Mouse (Mus musculus) granulocyte monocyte progenitor cell, adult 5-6 weeks (primary cell): Measurements from ENCODE around the gene Tns1. TPM values are rescaled to one million over a fixed set of nuclear protein-coding genes. Genes with fewer than 3 reads are reported as not detected.
A peak's percentile ranks its signal among the peaks of the same experiment; 100 is the strongest.

ENCODE experiments used
- ATAC-seq: replicated peaks from 2 replicates; pipeline ENCODE4 v1.8.0; 2016; ENCODE audit warnings: mild to moderate bottlenecking, moderate TSS enrichment, inconsistent platforms; ENCODE audit not compliant: poor library complexity, severe bottlenecking
- total RNA-seq, 2 experiments: library from RNA; stranded (forward) in 1 of 2; stranded (reverse) in 1 of 2; fragments of 200-712, 200-1000 nt in 1 of 2; fragments of >200 nt in 1 of 2; fragmentation: Nextera tagmentation in 1 of 2; gene quantifications; 2 replicates each; pipeline ENCODE4 v1.2.3; 2014 to 2017

Tns1 gene
- total RNA-seq, 2 experiments from 2014 or later: 3.0 to 29.0 TPM

- peak; percentile 87 for ATAC-seq
These were observed 29.6 kb downstream of the Tns1 start for GRCm38 (mm10) chr1:74094497-74095270.

GRCm38 (mm10) chr1:74093447-74093846 lies 30.8 kb downstream of the Tns1 start:
- ATAC-seq: no peak

DNA sequence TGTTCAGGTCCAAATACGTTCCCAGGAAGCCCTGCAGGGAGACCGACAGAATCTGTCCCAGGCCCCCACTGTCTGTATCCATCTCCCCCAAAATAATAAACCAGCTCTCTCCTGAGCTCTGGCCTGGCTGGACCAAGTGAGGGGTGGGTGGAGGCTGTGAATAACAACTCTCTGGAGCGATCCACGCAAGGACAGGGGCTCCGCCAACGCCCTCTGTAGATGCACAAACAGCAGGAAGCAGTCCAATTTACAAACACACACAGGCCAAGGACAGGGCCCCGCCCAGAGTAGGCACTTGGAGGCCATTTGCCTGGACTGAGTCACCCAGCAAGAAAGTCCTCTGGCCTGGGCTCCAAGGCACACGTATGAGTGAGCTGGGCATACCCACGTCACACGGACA lies 32.0 kb downstream of the Tns1 start:
- ATAC-seq: no peak

DNA sequence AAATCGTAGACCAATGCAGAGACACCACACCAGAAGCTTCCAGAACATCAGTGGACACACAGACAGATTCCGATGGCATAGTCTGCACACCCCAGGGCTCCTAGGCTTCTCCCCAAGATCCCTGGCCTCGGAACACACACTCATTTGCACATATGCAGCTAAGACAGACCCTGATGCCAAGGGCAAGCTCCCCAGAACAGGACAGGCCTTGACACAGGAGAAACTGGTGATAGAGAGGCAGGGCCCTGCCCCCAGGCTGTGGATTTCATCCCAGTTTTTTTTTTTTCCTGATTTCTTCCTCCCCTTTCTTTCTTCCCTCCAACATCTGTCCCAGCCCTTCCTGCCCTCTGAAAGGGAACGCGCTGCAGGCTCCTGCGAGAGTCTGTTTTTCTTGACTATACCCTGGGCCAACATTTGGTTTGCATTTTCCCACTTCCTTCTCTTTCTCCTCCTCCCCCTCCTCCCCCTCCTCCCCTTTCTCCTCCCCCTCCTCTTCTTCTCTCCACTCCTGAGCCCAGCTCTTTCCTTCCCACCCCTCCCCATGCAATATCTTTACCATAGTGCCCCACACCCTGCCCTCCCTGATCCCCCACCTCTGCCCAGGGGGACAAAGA lies 32.5 kb downstream of the Tns1 start:
- no peak for ATAC-seq

GRCm38 (mm10) chr1:74091138-74091537 lies 33.1 kb downstream of the Tns1 start:
- ATAC-seq: no peak

DNA sequence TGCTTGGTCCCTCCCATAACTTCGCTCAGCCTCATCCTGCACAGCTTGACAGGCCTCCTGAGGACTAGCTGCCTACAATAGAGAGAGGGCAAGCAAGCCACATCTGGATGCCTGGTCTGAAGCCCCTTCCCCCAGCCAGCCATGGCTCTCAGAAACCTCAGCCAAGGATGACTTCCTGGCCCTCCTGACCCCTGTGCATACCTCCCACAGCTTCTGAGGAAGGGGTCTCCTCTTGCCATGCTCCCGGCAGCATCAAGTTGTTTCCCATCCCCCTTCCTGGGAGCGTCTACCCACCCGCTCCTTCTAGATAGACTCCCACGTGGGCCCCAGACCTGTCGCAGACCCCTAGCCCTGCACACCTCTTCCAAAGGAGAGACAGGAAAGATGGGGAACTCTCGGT lies 33.9 kb downstream of the Tns1 start:
- ATAC-seq: no peak

GRCm38 (mm10) chr1:74088569-74088968 lies 35.7 kb downstream of the Tns1 start:
- no peak for ATAC-seq

DNA sequence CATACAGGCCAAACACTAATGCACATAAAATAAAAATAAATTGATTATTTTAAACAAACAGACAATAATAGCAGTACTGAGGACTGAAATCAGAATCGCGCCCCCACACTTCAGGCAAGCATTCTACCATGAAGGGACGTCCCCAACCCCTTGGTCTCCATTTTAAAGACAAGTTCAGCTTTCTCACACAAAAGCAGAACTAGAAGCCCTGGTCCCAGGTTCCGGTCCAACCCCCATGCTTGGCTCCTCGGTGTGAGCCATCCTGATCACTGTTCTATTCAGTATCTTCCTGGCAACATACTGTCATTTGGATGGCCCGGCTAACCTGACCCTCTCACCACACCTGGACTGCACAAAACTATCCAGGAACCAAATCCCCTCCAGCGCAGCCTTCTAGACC lies 38.7 kb downstream of the Tns1 start:
- no peak for ATAC-seq

DNA sequence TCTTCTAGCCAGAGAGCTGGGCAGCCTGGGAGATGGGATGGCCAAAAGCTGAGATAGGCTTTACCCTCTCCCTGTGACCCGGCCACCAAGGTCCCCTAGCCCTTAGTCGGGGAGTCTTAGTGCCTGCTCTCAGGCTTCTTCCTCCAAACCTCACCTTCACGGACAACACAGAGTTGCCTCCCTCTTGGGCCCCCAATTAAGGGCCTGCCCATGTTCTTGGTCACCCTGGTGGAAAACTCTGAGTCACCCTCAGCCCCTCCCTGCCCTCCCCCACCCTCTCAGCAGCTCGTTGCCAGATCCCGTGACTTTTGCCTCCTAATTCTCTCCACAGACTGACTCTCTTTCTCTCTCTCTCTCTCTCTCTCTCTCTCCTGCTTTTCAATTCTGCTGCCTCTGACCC lies 39.5 kb downstream of the Tns1 start:
- ATAC-seq: no peak

DNA sequence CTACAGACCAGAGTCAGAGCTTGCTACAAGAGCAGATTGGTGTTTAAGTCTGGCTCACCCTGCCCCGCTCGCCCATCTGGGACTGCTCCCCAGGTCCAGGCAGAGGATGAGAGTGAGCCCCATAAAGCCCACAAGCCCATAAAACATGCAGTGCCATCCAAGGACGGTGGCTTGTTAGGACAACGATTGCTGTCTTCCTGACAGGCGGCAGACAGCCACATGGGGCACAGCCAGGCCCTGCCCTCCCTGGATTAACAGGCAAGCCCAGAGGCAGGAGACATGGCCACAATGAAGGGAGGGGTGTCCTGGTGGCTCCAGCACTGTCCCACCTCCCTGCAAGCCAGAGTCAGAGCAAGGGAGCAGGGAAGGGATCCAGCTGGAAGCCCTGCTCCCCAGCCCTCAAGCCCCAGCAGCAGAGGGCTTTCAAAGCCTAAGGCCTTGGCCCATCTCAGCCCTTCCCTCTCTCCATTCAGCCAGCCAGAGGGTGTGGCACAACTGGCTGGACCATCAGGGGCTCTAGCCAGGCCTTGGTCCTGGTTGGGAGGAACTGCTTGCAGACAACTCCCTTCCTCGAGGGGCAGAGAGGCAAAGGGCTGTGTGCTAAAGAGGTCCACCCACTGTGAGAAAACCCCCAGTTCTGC lies 40.1 kb downstream of the Tns1 start:
- ATAC-seq: no peak

DNA sequence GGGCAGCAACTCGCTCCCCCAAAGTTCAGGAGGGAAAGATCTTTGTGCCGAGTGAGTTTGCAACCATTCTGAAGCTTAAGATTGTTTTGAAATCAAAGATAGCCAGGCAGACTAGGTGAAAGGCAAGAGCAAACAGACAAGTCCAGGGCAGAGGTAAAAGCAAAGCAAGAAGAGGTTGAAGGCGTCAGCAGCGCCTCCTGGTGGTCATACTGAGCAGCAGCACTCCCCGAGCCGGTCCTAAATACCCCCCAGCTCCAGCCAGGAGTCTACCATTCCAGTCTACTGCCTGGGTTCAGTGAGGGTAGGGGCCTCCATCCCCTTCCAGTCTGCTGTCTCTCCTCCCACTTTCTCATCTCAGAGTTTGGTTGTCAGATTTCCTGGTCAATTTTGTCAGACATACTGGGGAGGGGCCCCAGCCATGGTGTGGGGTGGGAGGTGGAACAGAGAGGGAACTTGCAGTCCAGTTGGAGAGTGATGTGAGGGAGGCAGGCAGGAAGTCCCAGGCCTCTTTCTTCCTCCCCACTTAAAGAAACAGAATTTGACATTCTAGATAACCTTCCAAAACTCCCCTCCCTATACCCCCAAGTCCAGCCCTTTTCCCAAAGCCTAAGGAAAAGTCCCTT lies 41.3 kb downstream of the Tns1 start:
- ATAC-seq: peak; percentile 71

DNA sequence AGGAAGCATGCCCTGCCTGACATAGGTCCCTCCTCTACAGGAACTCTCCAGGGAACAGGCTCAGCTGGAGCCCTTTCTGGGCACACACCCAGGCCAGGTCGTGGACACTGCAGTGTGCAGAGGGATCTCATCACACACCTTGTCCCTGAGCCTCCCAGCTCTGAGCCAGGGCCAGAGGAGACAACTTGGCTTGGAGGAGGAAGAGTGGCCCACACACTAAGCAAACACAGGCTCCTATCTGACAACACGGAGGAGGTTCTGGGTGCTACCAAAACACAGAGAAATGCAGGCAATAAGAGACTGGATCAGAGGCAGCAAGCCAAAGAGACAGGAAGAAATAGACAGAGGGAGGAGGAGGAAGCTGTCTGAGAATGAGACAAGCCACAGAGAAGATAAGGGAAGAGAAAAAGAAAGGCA lies 42.7 kb downstream of the Tns1 start:
- no peak for ATAC-seq

GRCm38 (mm10) chr1:74077353-74077752 lies 46.9 kb downstream of the Tns1 start:
- peak; percentile 77 for ATAC-seq

DNA sequence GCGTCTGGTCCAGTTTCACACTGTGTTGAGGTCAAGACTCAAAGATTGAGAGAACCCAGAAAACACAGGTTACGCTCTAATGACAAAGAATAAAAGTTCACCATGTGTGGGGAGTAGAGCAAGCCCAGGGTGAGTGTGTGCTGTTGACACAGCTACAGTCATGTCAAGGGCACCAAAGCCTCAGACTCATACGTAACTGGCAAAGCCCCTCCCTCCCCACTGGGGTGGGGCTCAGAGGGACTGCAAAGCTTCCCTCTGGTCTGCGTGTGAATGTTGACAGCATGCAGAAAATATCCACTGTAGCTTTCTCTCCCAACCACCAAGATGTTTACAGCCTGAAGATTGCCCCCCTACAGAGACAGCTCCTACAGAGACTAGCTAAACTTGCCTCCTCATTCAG lies 48.0 kb downstream of the Tns1 start:
- ATAC-seq: no peak

GRCm38 (mm10) chr1:74074693-74075485 lies 49.4 kb downstream of the Tns1 start:
- no peak for ATAC-seq

DNA sequence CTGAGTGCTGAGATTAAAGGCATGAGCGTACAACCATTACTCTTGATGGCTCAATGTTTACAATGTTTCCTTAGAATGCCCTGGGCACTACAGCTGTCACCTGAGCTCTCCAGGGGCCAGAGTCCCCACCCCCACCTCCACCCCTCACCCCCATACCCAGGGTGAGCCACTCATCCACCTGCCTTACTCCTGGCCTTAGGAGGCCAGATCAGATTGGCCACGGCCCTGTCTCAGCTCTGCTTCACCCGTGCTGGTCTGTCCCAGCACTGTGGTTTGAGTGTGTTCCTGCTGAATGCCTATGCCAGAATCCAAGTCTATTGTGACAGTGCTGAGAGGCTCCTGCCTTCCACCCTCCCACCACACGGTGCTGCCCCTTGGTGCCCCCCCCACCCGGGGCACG lies 50.5 kb downstream of the Tns1 start:
- ATAC-seq: no peak

DNA sequence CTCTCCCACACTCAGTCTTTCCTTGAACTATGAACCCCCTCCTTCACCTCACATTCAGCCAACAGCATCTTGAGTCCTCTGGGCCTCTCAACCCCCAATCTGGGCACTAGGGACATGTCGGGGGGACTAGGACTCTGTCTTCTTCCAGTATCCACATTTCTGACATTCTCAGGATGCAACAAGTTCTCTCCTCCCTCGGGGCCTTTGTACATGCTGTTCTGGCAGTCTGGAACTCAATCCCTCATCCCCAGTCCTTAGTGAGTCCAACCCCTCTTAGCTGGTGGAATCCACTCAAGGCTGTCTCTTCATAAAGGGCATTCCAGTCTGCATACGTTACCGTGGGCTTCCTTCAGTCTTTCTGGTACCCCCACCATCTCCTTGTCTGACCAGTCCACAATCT lies 53.5 kb downstream of the Tns1 start:
- no peak for ATAC-seq

DNA sequence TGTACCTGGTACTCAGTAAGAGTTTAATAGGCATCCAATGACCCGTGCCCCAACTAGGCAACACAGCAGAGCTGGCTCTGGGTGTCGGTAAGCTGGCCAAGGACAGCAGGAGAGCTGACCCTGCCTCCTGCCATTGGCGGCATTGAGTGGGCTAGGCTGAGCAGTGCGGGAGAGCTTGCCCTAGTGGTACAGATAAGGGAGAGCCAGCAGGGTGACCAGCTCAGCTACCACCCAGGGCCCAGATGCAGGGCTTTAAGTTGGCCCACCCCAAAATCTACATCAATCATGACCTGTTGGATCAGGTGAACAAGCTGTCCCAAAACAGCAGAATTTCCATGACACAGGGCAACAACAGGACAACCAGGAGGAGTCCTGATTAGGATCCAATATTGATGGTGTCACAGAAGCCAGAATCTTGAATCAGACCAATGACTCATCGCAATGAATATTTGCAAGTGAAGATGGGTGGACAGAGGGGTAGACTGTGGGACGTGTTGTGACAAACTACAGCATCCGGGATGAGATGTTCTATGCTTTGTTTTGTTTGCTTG lies 54.2 kb downstream of the Tns1 start:
- no peak for ATAC-seq

DNA sequence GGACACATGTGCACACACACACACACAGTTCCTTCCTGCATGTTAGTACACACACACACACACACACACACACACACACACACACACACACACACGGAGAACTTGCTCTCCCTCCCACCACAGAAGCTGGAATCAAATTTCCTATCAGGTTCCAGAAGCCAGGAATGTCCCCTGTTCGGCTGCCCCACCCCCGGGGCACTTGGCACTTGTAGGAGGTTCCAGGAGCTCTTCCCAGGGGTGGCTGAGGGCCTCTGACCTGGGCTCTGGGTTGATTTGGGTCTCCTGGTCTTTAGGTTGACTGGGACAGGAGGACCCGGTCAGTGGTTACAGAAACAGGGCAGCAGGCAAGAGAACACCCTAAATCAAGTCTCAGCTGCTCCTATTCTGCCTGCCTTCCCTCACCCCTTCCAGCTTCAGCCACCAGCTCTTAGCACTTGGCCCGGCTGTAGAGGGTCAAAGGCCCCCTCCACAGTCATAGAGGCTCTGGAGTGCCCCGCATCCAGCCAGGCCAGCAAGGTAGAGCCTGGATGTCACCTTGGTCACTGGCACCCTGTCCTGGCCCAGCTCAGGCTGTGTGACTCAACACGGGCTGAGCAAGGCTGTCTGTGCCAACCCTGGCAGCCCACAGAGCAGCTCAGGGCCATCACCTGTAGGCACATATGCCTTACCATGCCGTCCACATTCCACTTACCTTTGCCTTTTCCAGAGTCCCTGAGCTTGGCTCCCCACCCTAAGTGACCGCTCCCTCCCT lies 55.0 kb downstream of the Tns1 start:
- ATAC-seq: no peak
